Mouse (Mus musculus) embryonic facial prominence, embryonic 13.5 days (tissue): ENCODE measurements around the gene Npas3. TPM values are rescaled to one million over a fixed set of nuclear protein-coding genes. Genes with fewer than 3 reads are reported as not detected.

Experiments
- ATAC-seq: fragments of 200-750 bp; cut with Nextera tagmentation; 2 replicates; pipeline ENCODE4 v1.8.0; 2017; ENCODE audit warnings: low read depth; ENCODE audit not compliant: insufficient number of reproducible peaks, insufficient read depth, low FRiP score, low TSS enrichment
- H3K27ac ChIP-seq: fragments of 300-500 bp; sonication (generic); 2 replicates; pipeline ENCODE4 v1.5.1; 2015; ENCODE audit warnings: moderate library complexity, mild to moderate bottlenecking, inconsistent platforms
- H3K27me3 ChIP-seq: fragments of 300-500 bp; sonication (generic); 2 replicates; pipeline ENCODE4 v1.6.1; 2015; ENCODE audit warnings: mild to moderate bottlenecking, inconsistent platforms
- H3K36me3 ChIP-seq: fragments of 300-500 bp; sonication (generic); 2 replicates; pipeline ENCODE4 v1.6.1; 2015; ENCODE audit warnings: mild to moderate bottlenecking, inconsistent platforms
- H3K4me1 ChIP-seq: fragments of 300-500 bp; sonication (generic); 2 replicates; pipeline ENCODE4 v1.6.1; 2015; ENCODE audit warnings: inconsistent platforms
- H3K4me2 ChIP-seq: fragments of 300-500 bp; sonication (generic); 2 replicates; pipeline ENCODE4 v1.6.1; 2015; ENCODE audit warnings: moderate library complexity, mild to moderate bottlenecking, inconsistent platforms
- H3K4me3 ChIP-seq: fragments of 300-500 bp; sonication (generic); 2 replicates; pipeline ENCODE4 v1.5.1; 2015; ENCODE audit warnings: mild to moderate bottlenecking, inconsistent platforms
- H3K9ac ChIP-seq: fragments of 300-500 bp; sonication (generic); 2 replicates; pipeline ENCODE4 v1.6.1; 2015; ENCODE audit warnings: mild to moderate bottlenecking, inconsistent platforms
- H3K9me3 ChIP-seq: fragments of 300-500 bp; sonication (generic); 2 replicates; pipeline ENCODE4 v1.6.1; 2016; ENCODE audit warnings: inconsistent platforms
- WGBS: fragments of 180-500 bp; shearing (Covaris S2); methylation state at CpG from one replicate; pipeline ENCODE4 v1.1.7; 2015; ENCODE audit warnings: mixed read lengths; 5-methylcytosine and 5-hydroxymethylcytosine counted together
- polyA plus RNA-seq: library from polyadenylated mRNA; unstranded; fragments of >200 nt; fragmentation: Nextera tagmentation; extraction: Ambion mirVana; gene quantifications from 2 replicates; pipeline ENCODE4 v1.2.1, GENCODE M21; 2015

The Npas3 gene
- polyA plus RNA-seq, 1 experiment from 2014 or later = 4.3 TPM

- H3K9ac ChIP-seq = no peak overlapping the region
- ATAC-seq = no peak
- H3K36me3 ChIP-seq = no peaks in the 10 kb centered on the region
- no peak overlapping the region for H3K27ac ChIP-seq
- H3K4me1 ChIP-seq = 0 out of 2 replicates have a peak, but pooled peaks cover 6% of the 10 kb centered on the region
- H3K4me2 ChIP-seq = no peak overlapping the region
- H3K9me3 ChIP-seq = no peaks in the 10 kb centered on the region
- no peak overlapping the region for H3K4me3 ChIP-seq
- H3K27me3 ChIP-seq = no peaks in the 10 kb centered on the region
- WGBS = 61% methylated on average over 4 of the region's 4 CpGs
These were observed 640.1 kb downstream of the Npas3 start for GRCm38 (mm10) chr12:53888624-53889023.

GRCm38 (mm10) chr12:53895909-53896308, 647.4 kb downstream of the Npas3 start:
- Histone ChIP-seq H3K4me3 (no peak overlapping the region), H3K4me1 (no peaks in the 10 kb centered on the region), H3K27ac (no peak overlapping the region), H3K27me3 (no peaks in the 10 kb centered on the region), H3K9ac (no peak overlapping the region), H3K36me3 (no peaks in the 10 kb centered on the region), H3K4me2 (no peak overlapping the region), H3K9me3 (no peaks in the 10 kb centered on the region)
- ATAC-seq = no peak
- WGBS = 87% methylated on average over 5 of the region's 5 CpGs

GRCm38 (mm10) chr12:53908761-53909160, 660.3 kb downstream of the Npas3 start:
- no peaks in the 10 kb centered on the region for H3K4me1 ChIP-seq
- no peaks in the 10 kb centered on the region for H3K36me3 ChIP-seq
- no peak overlapping the region for H3K4me2 ChIP-seq
- no peak for ATAC-seq
- H3K27me3 ChIP-seq = no peaks in the 10 kb centered on the region
- 81% methylated on average over 8 of the region's 8 CpGs for WGBS
- no peak overlapping the region for H3K27ac ChIP-seq
- H3K9ac ChIP-seq = no peak overlapping the region
- H3K4me3 ChIP-seq = no peak overlapping the region
- no peaks in the 10 kb centered on the region for H3K9me3 ChIP-seq

GRCm38 (mm10) chr12:53910192-53910591, 661.7 kb downstream of the Npas3 start:
- no peak overlapping the region for H3K4me3 ChIP-seq
- H3K36me3 ChIP-seq = no peaks in the 10 kb centered on the region
- H3K4me2 ChIP-seq = no peak overlapping the region
- no peaks in the 10 kb centered on the region for H3K9me3 ChIP-seq
- WGBS = 88% methylated on average over 2 of the region's 2 CpGs
- H3K4me1 ChIP-seq = no peaks in the 10 kb centered on the region
- no peaks in the 10 kb centered on the region for H3K27me3 ChIP-seq
- H3K27ac ChIP-seq = no peak overlapping the region
- no peak for ATAC-seq
- H3K9ac ChIP-seq = no peak overlapping the region

- WGBS = 86% methylated on average over 7 of the region's 7 CpGs
These were observed 673.7 kb downstream of the Npas3 start for GRCm38 (mm10) chr12:53922153-53922552.

GRCm38 (mm10) chr12:53948826-53949225, 700.3 kb downstream of the Npas3 start:
- no peaks in the 10 kb centered on the region for H3K27me3 ChIP-seq
- no peak overlapping the region for H3K4me3 ChIP-seq
- WGBS = 71% methylated on average over 2 of the region's 2 CpGs
- no peaks in the 10 kb centered on the region for H3K36me3 ChIP-seq
- no peak overlapping the region for H3K27ac ChIP-seq
- 0 out of 2 replicates have a peak, but pooled peaks cover 3% of the 10 kb centered on the region for H3K4me1 ChIP-seq
- no peak overlapping the region for H3K4me2 ChIP-seq
- H3K9ac ChIP-seq = no peak overlapping the region
- no peaks in the 10 kb centered on the region for H3K9me3 ChIP-seq
- no peak for ATAC-seq

More at GRCm38 (mm10) chr12:53922153-53922552, 673.7 kb downstream of the Npas3 start:
- Histone ChIP-seq H3K4me3 (no peak overlapping the region), H3K4me1 (no peaks in the 10 kb centered on the region), H3K4me2 (no peak overlapping the region), H3K27ac (no peak overlapping the region), H3K9ac (no peak overlapping the region), H3K9me3 (no peaks in the 10 kb centered on the region), H3K36me3 (no peaks in the 10 kb centered on the region), H3K27me3 (no peaks in the 10 kb centered on the region)
- no peak for ATAC-seq

GRCm38 (mm10) chr12:53962004-53962403, 713.5 kb downstream of the Npas3 start:
- WGBS = 67% methylated on average over 7 of the region's 7 CpGs
- no peaks in the 10 kb centered on the region for H3K9me3 ChIP-seq
- H3K9ac ChIP-seq = no peak overlapping the region
- no peaks in the 10 kb centered on the region for H3K4me1 ChIP-seq
- ATAC-seq = no peak
- no peak overlapping the region for H3K4me2 ChIP-seq
- H3K36me3 ChIP-seq = no peaks in the 10 kb centered on the region
- no peak overlapping the region for H3K27ac ChIP-seq
- no peak overlapping the region for H3K4me3 ChIP-seq
- no peaks in the 10 kb centered on the region for H3K27me3 ChIP-seq

GRCm38 (mm10) chr12:53963534-53963933, 715.1 kb downstream of the Npas3 start:
- Histone ChIP-seq H3K27ac (no peak overlapping the region), H3K36me3 (no peaks in the 10 kb centered on the region), H3K4me1 (no peaks in the 10 kb centered on the region), H3K9me3 (no peaks in the 10 kb centered on the region), H3K27me3 (no peaks in the 10 kb centered on the region), H3K9ac (no peak overlapping the region), H3K4me3 (no peak overlapping the region), H3K4me2 (no peak overlapping the region)
- ATAC-seq = no peak
- whole genome bisulfite sequencing = 85% methylated on average over 5 of the region's 5 CpGs

GRCm38 (mm10) chr12:53969378-53970174, 721.1 kb downstream of the Npas3 start:
- ATAC-seq = no peak
- Histone ChIP-seq H3K9me3 (no peaks in the 10 kb centered on the region), H3K36me3 (no peaks in the 10 kb centered on the region), H3K9ac (no peak overlapping the region), H3K4me3 (no peak overlapping the region), H3K4me1 (no peaks in the 10 kb centered on the region), H3K27ac (no peak overlapping the region), H3K4me2 (no peak overlapping the region), H3K27me3 (no peaks in the 10 kb centered on the region)
- WGBS = 85% methylated on average over 10 of the region's 10 CpGs

GRCm38 (mm10) chr12:53970721-53971120, 722.2 kb downstream of the Npas3 start:
- H3K27me3 ChIP-seq = no peaks in the 10 kb centered on the region
- no peaks in the 10 kb centered on the region for H3K9me3 ChIP-seq
- ATAC-seq = no peak
- H3K4me3 ChIP-seq = no peak overlapping the region
- H3K9ac ChIP-seq = no peak overlapping the region
- H3K27ac ChIP-seq = no peak overlapping the region
- H3K36me3 ChIP-seq = no peaks in the 10 kb centered on the region
- no peak overlapping the region for H3K4me2 ChIP-seq
- WGBS = 86% methylated on average over 7 of the region's 7 CpGs
- H3K4me1 ChIP-seq = no peaks in the 10 kb centered on the region

- no peak overlapping the region for H3K4me2 ChIP-seq
- WGBS = 74% methylated on average over 6 of the region's 6 CpGs
- no peaks in the 10 kb centered on the region for H3K27me3 ChIP-seq
- H3K4me1 ChIP-seq = no peaks in the 10 kb centered on the region
- no peaks in the 10 kb centered on the region for H3K36me3 ChIP-seq
- no peak for ATAC-seq
- H3K9ac ChIP-seq = no peak overlapping the region
- H3K4me3 ChIP-seq = no peak overlapping the region
- no peaks in the 10 kb centered on the region for H3K9me3 ChIP-seq
- no peak overlapping the region for H3K27ac ChIP-seq
These were observed 724.9 kb downstream of the Npas3 start for GRCm38 (mm10) chr12:53973414-53973813.
